Mouse (Mus musculus) adrenal gland, adult 2 months (tissue): Measurements from ENCODE around the gene Zfp870. TPM values are rescaled to one million over a fixed set of nuclear protein-coding genes. Genes with fewer than 3 reads are reported as not detected.

Experiments
- DNase-seq: peaks from one replicate; pipeline ENCODE4 v3.0.0; 2021
- long read RNA-seq: library from polyadenylated mRNA; stranded (forward); transcript quantifications from one replicate; pipeline ENCODE4 v2.0.0, GENCODE M21; 2021
- polyA plus RNA-seq: library from polyadenylated mRNA; depleted of rRNA; stranded (reverse); fragments of >200 nt; gene quantifications from 2 replicates; pipeline ENCODE4 v1.2.3, GENCODE M21; 2012; rRNA removed
- total RNA-seq, 2 experiments: library from RNA; stranded (reverse); gene quantifications; 2 replicates each; pipeline ENCODE4 v1.2.3; 2021

The Zfp870 gene
- total RNA-seq, result 1 to 10 TPM; 7.4 to 8.4 TPM
- polyA plus RNA-seq, result 0.33 and 0.43 TPM in 2 replicates
- long read RNA-seq, full-length matches to known transcripts, result 2 of 6 reads
- long read RNA-seq, partial matches to known transcripts, result 0 of 6 reads
- long read RNA-seq, other reads (novel, unspliced or antisense), result 4 of 6 reads

DNA sequence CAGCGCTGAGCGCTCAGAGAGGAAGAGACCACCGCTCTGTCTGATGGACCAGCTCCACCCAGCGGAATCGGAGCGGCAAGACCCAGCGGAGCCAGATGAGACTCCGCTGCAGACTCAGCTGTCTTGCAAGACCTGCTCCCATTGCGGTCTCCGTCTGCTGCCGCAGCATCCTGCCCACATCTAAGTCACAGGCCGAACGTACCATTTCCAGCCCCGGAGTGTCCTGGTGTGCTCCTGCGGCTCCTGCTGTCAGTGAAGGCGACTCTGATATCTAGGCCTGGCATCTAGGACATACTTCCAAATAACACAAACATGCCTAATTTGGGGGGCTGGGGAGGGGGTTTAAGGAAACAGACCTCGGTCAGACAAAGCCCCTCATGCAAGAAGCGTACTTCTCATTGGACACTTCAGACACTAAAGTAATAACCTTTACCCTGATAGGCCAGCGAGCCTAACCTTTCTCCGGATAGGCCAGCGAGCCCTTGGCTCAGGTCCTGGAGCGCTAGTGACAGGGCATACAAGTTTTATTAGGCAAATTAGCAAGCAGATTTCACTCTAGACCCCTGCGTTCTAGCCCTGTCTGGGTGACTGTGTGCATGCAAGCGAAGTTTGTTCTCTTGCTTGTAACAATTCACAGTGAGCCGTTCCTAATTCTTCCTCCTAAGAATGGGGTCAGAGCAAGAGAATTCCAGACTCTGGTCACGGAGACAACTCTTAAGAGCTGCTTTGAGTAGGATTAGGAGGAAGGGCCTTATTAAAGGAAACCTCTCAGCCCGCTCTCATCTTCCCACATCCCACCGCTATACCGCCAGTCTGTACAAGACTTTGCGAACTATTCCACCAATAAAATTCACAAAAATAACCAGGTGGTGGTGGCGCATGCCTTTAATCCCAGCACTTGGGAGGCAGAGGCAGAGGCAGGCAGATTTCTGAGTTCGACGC is at the start of gene Zfp870:
TSS of gene Zfp870 (minus strand) at position 404 of the 942 bp plus-strand sequence.
- DNase-seq, result peak; percentile 94

DNA sequence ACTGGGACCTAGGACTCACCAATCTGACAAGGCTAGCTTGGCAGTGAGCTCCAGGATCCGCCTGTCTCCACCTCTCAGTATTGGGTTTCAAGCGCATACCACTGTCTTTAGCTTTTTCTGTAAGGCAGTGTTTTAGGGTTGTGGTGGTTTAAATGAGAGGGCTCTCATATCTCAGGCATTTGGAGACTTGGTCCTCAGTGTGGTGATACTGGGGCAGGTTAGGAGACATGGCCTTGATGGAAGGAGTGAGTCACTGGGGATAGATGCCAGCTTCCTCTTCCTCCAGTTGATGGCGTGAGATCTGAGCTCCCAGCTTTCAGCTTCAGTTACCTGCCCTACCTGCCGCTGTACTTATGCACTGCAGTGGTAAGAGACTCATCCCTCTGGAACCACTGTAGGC is 48.4 kb upstream of the Zfp870 start:
- peak; percentile 38 for DNase-seq

DNA sequence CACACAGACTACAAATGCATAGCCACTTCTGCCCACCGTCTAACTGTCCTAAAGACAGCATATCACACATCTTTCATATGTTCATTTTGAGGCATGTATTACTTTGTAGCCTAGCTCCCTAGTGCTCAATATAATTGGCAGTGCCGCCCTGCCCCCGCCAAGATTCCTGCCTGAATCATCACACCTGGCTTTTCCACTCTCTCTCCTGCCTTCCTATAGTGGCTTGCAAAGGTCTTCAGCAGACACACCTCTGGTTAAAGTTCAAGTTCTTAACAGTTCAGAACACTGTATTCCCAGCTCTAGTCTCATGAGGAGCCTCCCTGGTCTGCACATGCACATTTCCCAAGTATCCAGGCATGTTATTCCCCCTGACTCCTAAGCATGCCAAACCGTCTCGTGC is 36.4 kb upstream of the Zfp870 start:
- DNase-seq, result no peak

DNA sequence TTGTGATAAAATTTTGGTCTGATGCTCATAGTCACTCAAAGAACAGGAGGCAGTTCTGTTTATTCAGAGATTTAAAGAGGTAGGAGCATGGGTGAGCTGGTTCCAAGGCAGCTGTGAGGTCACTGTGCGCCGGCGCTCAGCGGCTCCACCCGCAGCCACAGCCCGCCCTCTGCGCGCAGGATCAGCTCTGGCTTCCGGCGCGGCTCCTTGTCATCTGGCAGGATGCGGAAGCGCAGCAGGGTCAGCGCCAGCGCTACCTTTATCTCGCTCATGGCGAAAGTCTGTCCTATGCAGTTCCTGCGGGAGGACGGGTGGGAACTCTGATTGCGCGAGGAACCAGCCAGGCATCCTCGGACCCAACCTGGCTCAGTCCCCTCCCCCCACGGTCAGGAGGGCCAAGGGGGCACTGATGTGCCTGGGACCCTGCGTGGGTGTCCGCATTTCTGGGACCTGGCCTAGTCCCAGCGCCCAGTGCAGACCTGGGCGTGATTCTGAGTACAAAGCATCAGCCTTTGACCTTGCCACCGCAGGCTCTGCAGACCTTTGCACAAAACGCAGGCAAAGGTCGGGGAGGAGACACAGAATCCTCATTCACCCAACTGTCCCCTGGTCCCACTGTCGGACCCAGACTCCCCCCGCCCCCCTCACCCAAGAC is 33.3 kb upstream of the Zfp870 start:
- DNase-seq, result peak; percentile 88

DNA sequence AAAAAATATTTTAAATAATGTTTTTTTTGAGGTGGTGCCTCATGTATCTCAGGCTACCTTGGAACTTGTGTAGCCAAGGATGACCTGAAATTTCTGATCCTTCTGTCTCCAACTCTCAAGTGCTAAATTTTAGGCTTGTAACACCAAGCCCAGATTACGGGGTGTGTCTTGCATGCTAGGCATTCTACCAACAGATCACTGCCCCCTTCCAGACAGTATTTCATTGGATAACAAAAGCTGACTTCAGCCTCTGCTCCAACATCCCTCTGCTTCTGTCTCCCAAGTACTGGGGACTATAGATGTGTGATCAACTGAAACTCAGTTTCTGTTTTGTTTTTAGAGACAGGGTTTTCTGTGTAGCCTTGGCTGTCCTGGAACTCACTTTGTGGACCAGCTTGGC is 32.2 kb upstream of the Zfp870 start:
- DNase-seq, result no peak

DNA sequence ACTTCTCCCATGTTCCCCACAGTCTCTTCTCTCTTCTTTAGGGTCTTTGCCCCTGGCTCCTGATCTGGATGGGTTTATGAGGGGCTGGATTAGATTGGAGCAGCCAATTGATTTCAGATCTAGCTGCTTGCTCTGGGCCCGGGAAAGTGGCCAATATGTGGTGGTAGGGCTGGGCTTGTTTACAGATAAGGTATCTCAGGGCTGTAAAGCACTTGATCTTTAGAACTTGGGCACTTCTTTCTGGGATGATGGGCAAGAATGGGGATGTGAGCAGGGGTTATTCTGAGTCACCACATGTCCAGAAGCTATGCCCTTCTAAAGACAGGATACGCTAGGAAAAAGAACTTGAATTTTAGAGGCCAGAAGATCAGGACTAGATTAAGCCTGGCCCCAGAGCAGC is 27.7 kb upstream of the Zfp870 start:
- no peak for DNase-seq

DNA sequence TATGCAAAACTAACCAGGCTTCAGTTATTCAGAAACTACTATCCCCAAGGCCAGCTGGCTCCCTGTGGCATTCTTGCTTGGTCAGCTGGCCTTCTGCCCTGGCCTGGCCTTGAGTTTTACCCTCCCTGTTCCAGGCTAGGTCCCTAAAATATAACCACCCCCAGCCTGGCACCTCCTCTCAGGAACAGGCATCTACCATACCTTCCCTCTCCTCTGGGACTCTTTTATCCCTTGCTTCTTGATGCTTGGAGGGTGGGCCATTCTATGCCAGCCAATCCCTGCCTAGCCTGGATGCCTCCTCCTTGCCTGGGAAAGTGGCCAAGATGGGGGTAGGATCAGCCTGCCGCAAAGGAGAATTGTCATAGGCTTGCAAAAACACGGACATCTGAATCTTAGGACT is 25.7 kb upstream of the Zfp870 start, which contains the start of gene Cyp4f14:
TSS of gene Cyp4f14 (minus strand) at position 212 of the 400 bp plus-strand sequence.
- peak; percentile 92 for DNase-seq

DNA sequence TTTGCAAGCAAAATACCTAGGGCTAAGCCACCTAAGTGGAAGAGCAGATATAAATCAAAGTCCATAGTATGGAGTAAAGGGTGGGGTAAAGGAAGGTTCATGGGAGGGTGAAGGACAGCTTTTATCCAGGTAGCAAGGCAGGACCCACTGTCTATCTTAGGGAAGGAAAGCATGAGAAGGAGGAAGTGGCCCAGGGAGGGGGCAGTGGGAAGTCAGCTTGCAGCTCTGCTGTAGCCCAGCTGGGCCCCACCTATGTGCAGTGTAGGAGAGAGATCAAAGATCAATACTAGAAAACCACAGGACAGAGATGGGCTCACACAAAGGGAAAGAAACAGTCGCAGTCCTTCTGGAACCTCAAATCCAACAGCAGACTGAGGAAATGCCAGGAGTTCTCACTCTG is 24.6 kb upstream of the Zfp870 start:
- no peak for DNase-seq

DNA sequence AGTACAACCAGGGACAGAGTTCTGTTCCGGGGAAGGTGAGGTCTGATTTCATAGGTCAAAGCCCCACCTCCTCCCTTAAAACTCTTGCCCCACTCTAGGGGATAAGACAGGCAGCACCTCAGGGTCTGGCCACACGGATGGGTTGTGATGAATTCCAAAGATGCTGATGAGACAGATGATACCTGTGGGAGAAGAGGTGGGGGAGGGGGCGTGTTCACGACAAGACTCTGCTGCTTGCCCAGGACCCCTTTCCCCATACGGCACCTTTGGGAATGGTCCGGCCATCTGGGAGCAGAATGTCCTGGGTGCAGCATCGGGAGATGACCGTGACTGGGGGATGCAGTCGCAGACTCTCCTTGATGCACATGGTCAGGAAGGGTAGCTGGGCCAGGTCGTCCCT is 14.7 kb upstream of the Zfp870 start:
- no peak for DNase-seq

DNA sequence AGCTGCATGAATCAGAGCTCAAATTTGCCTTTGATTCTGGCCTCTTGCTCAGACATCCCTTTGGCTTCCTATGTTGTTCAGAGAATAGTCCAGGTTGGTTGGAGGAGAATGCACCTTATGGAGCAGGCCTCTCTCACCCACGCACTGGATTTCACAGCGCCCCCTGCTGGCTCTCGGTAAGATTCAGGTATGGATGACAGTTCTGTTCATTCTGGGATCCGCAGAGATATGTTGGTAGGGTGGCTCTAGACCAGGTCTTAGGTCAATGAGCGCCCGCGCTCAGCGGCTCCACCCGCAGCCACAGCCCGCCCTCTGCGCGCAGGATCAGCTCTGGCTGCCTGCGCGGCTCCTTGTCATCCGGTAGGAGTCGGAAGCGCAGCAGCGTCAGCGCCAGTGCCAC is 13.8 kb upstream of the Zfp870 start:
- DNase-seq, result peak; percentile 54

DNA sequence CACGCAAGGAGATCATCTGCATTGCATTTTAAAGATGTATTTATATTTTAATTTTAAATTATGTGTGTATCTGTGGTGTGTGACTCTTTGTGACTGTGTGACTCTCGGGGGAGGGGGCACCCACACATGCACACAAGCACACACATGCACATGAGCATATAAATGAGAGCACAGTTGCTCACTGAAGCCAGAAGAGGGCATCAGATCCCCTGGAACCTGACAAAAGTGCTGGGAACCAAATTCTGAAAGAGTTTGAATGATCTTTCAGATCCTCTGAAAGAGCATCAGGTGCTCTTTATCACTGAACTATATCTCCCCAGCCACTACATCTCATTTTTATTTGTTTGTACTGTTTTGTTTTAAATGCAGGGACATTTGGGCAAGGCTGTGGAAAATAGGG is 13.0 kb upstream of the Zfp870 start:
- no peak for DNase-seq

DNA sequence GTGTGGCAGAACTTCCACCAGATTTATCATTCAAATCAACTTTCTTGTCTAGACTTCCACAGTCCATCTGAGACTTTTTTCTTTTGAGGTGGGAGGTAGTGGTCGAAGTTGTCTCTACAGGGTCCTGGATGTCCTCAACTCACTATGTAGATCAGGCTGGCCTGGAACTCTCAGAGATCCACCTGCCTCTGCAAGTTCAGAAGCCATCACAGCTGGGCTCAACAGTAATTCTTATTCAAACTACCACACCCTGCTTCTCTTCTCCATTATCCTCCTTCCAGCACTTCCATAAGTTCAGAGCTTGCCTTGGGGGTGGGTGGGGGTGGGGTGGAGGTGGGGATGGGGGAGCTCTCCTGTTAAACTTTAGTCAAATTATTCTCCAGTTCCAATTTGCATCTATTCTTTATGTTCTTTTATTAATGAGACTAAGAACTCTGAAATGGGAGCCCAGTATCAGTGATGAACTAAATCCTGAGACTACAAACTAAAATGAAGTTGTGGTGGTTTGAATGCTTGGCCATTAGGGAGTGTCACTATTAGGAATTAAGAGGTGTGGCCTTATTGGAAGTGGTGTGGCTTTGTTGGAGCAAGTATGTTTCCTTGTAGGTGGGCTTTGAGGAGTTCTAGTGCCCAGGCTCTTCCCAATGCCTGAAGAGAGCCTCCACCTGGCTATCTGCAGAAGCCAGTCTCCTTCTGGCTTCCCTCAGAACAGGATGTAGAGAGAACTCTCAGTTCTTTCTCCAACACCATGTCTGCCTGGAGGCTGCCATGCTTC is 10.5 kb upstream of the Zfp870 start:
- no peak for DNase-seq

DNA sequence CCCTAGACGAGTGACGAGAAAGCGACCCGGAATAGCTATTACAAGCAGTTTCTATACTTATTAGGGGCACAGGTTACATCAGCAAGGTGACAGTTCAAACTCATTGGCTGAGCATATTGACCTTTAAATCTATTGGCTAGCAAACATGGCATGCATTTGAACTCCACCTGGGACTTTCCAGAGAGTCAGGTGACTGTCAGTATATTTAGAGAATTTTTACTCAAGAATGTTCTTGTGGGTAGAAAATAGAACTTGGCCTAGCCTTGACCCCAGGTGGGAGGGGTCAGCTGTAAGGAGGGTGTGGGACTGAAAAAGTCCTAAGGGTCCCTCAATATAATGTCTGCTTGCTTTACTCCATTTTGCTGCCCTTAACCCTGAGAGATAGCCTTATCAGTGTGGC is 4.0 kb upstream of the Zfp870 start:
- no peak for DNase-seq

DNA sequence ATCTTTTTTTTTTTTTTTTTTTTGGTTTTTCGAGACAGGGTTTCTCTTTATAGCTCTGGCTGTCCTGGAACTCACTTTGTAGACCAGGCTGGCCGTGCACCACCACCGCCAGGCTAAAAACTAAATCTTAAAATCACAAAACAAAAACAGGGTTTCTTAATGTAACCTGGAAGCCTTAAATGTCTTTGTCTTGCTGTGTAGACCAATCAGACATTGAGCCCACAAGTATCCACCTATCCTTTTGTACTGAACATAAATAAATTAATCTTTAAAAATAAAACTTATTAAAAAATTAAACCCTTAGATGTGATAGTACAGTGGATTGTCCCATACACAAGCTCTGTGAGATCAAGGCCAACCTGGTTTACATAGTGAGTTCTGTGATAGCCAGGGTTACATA is 2.5 kb upstream of the Zfp870 start:
- DNase-seq, result no peak

DNA sequence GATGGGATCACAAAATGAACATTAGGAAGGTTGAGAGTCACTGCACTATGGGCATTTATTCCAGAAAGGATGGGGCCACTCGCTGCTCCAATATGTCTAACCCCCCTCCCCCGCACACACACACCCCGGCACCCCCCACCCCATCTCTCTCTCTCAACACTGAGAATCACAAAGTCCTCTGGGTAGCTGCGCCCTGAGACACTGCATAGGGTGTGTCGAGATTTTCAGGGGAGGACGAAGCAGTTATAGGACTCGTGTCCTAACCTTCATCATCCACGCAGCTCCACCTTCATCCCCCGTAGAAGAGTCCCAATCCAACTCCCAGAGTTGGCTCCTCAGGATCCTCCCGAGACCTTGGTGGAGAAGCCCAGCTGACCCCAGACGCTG is 597 bp downstream of the Zfp870 start:
- no peak for DNase-seq

DNA sequence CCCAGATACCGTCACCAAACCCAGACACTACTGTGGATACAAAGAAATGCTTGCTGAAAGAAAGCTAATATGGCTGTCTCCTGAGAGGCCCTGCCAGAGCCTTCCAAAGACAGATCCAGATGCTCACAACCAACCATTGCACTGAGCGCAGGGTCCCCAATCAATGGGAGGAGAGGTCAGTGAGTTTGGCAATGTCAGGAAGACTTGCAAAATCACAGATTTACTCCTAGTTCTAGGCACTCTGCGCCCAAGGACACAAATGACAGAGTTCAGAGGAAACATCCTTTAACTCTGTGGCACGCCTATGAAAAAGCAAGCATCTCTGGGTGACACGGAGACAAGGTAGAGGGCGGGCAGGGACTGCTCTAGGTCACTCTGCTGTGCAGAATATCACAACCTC is 1.8 kb downstream of the Zfp870 start:
- DNase-seq, result peak; percentile 31

DNA sequence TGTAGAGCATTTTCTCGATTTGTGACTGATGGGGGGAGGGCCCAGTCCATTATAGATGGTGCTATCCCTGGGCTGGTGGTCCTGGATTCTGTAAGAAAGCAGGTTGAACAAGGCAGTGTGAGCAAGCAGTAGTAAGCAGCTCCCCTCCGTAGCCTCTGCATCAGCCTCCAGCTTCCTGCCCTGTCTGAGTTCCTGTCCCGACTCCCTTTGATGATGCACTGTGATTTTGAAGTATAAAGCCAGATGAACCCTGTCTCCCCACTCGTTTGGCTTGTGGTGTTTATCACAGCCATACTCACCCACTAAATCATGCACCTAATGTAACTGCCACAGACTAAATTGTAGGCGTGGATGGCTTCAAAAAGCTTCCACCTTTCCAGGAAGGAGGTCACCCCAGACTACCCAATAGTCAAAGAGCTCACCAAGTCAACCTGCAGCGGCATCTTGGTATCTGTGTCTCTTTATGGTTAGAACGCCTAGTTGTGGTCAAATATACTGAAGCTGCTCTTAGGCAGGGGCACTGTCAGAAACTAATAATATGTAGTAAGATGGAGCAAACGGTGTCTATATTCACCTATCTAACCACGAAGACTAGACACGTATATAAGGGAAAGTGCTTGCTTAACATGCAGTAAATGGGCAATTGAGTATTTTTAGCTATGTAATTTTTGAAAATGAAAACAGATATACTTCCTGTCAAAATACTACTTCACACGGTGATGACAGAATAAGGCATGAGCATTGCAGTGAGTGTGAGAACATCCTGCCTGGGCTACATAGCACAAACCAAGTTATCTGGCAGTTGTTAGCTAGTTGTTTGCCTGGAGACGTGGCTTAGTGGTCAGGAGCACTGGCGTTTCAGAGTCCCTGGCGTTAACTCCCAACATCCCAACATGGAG is 10.9 kb downstream of the Zfp870 start:
- DNase-seq, result no peak

DNA sequence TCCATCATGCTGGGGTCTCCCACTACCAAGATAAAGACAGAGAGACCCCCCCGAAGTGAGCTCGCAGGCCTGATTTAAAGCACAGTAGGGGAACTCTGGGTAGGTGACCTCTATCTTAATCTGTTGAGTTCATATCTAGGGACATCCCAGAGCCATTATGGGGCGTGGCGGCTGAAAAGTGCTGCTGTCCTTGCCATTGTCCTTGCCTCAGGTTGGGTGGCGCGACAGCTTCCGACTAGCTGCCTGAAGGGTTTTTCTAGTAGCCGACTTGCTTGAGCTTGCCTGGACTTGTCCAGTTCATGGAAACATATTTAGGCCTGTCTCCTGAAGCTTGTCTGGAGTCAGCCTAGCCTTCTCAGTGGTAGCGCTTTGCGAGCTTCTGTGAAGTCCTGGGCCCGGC is 12.7 kb downstream of the Zfp870 start:
- no peak for DNase-seq

DNA sequence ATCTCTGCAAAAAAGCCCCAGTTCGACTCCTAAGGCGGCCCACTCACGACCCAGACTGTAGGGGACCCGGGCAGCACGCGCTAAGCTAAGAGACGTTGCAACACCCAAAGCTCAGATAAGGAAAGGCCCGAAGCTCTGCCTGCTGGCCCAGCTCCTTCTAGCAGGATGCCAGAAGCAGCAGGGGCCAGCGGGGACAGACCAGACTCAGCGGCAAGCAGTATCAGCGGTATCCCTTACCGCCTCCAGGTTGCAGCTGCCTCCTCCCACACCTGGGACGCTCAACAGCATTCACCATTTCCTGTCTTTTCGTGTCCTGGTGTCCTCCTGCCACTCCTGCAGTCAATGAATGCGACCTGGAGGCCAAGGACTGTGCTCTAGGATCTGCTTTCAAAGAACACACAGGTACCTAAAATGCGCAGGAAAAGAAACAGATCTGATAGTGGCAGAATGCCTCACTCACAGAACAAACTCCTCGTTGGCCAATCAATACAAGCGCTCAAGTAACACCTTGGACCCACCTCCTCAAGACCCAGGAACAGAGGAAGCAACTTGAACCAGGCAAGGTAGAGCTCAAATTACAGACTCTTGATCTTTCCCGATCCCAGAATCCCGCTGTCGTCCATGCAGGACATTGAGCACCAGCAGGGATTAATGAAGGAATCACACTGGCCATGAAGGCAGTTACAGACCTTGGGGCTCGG is 13.8 kb downstream of the Zfp870 start:
- no peak for DNase-seq

DNA sequence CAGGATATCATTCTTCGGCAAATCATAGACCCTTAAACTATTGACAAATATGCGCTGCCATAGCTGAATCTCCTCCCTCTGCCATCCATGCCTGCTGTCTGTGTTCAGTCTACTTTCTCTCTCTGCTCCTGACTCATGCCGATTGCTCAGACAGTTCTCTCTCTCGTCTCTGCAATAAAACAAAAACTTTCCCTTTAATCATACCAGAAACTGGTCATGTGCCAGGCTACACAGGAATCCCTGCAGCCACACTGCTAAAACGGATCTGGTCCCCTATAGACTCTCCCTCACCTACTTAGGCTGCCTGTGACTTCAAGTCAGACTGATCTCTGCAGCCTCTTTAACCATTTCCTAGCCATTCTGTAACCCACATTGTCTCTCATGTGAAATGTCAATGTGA is 18.7 kb downstream of the Zfp870 start:
- peak; percentile 55 for DNase-seq

DNA sequence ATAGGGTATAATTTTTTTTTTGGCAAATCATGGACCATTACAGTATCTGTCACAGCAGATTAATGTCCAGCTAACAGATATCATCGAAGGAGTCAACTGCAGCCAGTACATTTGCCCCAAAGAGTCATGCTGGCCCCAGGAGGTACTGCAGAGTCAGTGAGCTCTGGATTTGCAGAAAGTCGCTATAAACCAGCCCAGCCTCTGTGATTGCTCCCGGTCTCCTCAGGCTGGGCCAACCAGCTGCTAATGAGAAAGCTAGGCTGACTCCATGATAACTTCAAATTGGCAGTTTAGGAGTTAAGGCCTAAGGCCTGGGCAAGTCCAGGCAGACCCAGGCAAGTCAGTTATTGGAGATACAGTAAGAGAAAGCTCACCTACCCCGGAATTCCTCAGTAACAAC is 19.4 kb downstream of the Zfp870 start:
- no peak for DNase-seq
